Mouse (Mus musculus): ENCODE results near the gene Ryr2.

Gene Ryr2

DNA sequence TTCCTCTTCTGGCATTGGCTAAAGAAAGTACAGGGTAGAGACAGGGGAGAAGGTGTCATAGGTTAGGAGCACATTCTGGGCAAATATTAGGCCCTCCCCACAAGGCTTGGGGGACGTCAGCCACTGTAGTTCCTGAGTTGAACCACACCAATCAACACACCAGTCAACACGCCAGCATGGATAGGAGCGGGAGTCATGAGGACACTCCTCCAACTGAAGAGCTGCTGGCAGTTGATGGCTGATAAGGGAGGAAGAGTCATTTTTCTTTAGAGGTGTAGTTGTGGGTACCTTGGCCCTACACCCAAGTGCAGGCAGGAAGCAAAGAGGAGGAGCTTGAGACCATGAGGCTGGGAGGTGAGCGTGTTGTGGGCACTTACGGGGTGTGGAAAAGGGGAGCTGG lies 13.6 kb downstream of the Ryr2 start:
- no peak for DNase-seq

GRCm38 (mm10) chr13:12092379-12093107 lies 14.2 kb downstream of the Ryr2 start:
- DNase-seq, result peak; percentile 79

DNA sequence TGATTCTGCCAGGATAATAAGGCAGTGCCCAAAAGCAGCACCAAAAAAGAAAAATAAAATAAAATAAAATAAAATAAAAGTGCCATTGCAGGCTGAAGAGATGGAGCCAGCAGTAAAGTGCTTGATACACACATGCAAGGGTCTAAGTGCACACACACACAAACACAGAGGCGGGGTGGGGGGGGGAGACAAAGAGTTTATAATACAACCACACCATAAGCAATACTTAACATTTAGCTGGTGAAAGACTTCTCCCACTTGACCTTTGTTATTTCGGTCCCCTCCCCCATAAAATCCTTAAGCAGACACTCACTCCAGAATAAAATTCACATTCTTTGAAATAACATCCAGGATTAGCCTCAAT lies 22.7 kb downstream of the Ryr2 start:
- no peak for DNase-seq

DNA sequence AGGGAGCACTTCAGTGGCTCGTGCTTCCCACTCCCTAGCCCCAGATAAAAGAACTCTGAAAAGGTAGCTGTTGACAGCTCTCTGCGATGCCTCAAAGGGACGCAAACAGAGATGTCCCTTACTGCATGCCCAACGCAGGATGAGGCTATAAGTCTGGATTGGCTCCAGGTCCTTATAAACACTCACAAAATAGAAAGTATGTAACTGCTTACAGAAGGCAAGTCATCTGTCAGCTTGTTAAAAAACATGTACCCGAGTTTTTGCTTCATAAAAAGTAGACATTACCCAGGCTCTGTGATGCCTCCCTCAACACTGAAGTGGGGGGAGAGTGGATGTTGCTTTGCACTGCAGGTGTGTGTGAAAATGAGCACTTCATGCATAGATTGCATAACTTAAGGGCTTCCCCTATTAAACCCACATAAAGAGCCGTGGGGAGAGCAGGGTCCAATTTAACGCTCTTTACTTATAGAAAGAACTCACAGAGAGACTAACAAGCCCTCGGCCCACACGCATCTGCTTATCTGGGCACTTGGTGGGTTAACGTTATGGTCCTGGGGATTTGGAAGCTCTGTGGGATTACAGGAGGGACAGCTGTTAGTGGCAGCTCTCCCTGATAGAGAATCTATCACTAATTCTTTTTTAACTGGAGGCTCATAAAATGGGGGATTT lies 23.2 kb downstream of the Ryr2 start:
- no peak for DNase-seq

DNA sequence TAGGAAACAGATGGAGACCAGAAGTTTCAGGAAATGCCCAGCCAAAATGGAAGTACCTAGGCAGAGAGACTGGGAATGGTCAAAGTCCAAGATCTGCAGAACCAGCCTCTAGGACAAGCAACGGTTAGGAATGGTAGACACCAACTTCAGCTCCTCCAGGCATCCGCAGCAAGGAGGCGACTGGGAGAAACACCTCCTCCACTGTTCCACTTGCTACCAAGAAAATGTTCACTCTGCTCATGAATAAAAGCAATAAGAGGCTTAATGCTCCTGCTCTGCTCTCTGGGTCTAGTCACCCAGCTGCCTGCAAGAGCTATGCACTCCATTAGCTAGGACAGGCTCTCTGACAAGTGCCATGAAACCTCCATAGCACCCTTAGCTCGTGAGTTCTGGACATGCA lies 26.2 kb downstream of the Ryr2 start:
- DNase-seq, result no peak

GRCm38 (mm10) chr13:12079536-12079935 lies 27.2 kb downstream of the Ryr2 start:
- no peak for DNase-seq

GRCm38 (mm10) chr13:12074897-12075296 lies 31.8 kb downstream of the Ryr2 start:
- no peak for DNase-seq

- no peak for DNase-seq
Measured at GRCm38 (mm10) chr13:12072571-12072970, 34.2 kb downstream of the Ryr2 start.

DNA sequence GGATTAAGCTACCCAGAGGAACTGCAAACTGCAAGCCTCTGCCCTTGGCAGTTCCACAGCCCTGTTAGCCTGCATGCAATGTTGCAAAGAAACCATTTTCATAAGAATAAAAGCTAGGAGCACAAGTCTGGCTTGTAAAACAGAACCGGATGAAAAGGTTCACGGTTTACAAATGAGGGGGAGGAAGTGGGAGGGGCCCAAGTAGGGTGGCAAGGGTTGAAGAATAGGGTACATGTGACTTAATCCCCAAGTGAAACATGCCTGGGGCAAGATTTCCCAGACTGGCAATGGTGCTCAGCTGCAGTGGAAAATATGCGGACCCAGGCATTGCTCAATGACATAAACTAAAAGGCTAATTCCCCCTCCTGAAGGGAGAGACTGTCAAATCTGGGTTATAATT lies 34.6 kb downstream of the Ryr2 start:
- DNase-seq, result no peak

DNA sequence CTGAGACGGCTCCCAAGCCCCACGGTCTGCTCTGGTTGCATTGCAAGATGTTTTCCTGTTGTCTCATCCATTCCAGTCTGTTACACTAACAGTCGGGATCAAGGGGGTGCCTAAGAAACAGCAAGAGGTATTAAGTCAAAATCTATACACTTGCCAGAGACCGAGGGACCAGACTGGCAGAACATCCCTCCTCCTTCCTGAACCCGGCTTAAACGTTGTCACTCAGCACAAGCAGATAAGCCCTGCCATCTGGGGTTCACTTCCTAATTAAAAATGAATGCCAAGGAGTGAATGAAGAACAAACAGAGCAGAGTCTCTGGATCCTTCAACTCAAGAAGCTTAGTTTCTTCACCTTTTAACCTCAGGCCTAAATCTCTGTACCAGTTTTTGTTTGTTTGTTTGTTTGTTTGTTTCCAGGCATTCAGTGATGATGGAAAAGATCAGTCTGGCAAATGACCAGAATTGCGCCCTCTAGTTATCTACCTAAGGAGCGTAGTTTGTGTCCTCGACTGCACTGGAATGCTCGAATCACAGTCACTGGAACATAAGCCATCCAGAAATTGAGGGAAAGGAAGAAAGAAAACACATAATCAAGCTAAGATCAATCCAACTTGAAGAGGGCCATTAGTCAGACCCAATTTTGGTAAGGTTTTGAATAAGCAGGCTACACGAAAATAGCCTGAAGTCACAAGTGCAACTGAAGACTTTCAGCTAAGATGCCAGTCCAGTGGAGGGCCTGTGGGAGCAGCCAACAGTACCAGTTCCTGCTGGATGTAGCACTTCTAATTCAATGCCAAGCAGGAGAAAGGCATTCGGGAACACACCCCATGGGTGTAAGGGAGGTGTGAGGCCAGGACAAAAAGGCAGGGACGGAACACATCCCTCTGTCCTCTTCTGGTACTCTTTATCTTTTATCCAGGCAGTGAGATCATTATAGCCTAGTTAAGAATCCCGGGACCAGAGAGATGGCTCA lies 36.3 kb downstream of the Ryr2 start:
- peak; percentile 67 for DNase-seq

- no peak for DNase-seq
Measured at GRCm38 (mm10) chr13:12064576-12064975, 42.2 kb downstream of the Ryr2 start.

GRCm38 (mm10) chr13:12063561-12063960 lies 43.2 kb downstream of the Ryr2 start:
- no peak for DNase-seq

GRCm38 (mm10) chr13:12057357-12057771 lies 49.4 kb downstream of the Ryr2 start:
- DNase-seq, result peak; percentile 67

GRCm38 (mm10) chr13:12055913-12056312 lies 50.8 kb downstream of the Ryr2 start:
- DNase-seq, result no peak

GRCm38 (mm10) chr13:12053910-12054309 lies 52.8 kb downstream of the Ryr2 start:
- DNase-seq, result no peak

DNA sequence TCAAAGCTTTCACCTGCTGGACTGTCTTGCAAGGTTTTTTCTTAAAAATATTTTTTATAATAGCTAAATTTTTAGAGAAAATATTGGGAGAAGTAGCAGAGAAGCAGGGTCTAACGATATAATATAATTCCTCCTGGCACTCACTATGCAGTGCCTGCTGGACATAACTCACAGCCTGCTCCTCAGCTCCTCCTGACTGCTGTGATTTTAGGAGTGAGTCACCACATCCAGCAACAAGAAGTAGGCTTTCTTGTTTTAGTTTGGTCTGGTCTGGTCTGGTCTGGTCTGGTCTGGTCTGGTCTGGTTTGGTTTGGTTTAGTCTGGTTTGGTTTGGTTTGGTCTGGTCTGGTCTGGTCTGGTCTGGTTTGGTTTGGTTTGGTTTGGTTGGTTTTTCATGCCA lies 55.9 kb downstream of the Ryr2 start:
- DNase-seq, result no peak

DNA sequence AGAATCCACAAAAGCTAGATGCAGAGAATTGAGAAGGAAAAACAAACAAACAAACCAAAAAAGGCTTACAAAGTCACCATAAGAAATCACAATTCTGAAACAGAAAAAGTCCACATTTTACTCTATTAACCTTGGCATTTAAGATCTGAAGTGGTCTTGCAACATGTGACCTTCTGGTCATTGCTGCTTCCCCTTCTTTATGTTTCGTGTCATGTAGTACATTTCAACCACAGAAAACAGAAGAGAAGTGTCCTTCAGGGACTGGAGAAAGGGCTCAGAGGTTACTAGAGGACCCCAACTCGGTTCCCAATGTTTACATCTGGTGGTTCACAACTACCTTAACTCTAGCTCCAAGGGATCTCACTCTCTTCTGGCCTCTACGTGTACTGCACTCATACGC lies 59.7 kb downstream of the Ryr2 start:
- DNase-seq, result no peak

DNA sequence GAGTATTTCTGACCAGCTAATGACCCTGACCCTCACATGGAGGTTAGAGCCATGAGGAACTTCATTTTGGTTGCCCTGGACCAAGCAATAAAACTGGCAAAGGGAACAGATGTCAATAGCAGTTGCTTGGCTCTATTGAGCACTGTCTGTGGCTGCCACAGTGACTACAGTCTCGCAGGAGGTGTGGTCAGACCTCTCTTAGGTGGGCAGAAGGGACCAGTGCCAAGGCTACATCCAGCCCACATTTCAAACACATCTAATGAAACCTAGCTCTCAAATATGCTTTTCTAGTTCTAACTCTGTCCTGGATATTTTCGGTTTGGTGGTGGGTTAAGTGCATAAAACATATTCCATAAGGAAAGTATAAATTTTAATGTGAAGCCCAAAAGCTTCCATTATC lies 62.0 kb downstream of the Ryr2 start:
- no peak for DNase-seq

DNA sequence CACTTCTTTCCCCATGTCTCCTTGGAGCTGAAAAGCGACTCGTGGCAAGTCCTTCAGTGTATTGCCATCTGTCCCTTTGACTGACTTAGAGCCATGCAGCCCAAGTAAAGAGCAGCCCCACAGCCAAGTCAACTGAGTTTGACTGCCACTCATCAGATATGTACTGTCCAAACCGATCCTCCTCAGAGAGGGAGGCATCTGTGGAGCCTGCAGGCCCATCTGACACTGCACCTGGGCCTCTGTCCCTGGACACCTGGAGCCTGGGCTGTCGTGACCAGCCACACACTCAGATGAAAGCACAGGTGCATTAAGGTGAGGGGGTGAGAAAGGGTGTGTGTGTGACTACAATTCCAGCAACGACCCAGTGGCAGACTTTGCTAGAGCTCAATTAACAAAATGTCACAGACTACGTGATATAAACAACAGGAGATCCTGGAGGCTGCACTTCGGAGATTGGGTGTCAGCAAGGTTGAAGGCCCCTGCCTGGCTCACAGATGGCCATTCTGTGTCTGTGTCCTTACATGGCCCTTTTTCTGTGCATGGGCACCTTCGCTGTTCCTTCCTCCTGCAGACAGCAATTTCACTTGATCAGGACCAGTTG lies 63.8 kb downstream of the Ryr2 start:
- peak; percentile 90 for DNase-seq

- no peak for DNase-seq
Measured at GRCm38 (mm10) chr13:12039967-12040366, 66.8 kb downstream of the Ryr2 start.

DNA sequence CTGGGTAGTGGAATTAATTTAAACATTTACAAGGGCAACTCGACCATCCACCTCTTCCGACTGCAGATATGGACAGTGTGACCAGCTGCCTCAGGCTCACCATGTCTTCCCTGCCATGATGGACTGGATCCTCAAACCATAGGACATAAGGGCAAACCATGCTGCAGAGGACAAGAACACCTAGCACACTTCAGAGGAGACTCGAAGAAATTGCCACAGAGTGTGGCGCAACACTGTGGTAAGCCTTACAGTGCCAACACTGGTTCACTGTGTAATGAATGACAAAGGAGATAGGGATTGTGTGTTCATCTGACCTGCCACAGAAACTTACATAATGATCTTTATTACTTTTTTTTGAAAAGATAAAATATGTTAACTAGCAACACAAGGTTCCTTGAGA lies 68.1 kb downstream of the Ryr2 start:
- no peak for DNase-seq

DNA sequence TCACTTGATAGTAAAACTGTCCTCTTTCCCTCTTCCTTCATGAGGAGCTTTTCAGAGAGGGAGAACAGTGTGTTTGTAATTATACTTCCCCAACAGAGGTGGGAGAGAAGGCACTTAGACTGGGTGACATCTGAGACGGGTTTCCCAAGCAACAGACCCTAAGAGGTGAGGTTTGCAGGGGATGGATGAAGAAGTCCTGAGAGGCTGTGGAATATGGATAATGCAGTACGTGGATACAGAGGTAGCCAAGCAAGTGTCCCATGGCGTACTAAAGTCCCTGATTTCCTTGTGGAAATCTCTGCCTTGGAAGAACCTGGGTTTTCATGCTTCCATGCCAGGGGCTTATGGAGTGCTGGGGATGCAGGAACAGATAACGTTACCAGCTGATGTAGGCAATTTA lies 69.5 kb downstream of the Ryr2 start:
- no peak for DNase-seq

DNA sequence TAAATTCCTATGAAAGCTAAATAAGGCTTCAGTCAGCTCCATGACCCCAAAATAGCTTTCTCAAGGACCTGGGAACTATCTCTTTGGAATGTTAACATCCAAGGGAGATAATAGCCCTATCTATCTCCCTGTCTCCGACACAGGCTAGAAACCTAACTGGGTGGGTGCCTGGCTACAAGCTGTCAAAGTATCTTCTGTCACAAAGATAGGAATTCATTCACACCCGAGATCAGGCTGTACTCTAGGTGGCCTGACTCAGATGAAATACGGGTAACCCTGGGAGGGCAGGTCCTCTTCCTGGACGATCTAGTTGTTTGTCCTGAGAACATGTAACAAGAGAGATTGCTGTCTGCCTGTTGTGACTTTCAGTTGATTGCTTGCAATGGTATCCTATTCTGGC lies 69.9 kb downstream of the Ryr2 start:
- DNase-seq, result no peak

Measured in cerebellum, adult 9-10 months (tissue).